Mouse (Mus musculus) ES-E14 (cell line): ENCODE data around the gene Adgrd1. TPM values are rescaled to one million over a fixed set of nuclear protein-coding genes. Genes with fewer than 3 reads are reported as not detected.

Experiments
- DNase-seq: peaks from one replicate; pipeline ENCODE4 v3.0.0-alpha.2; 2013; ENCODE audit warnings: low read depth, low spot score
- H3K27ac ChIP-seq: 2 replicates; pipeline ENCODE4 v1.5.1; 2012; ENCODE audit warnings: low read depth, mild to moderate bottlenecking, low read length, moderate library complexity, mixed read lengths; ENCODE audit not compliant: poor library complexity, insufficient read depth, severe bottlenecking
- H3K36me3 ChIP-seq: 2 replicates; pipeline ENCODE4 v1.6.1; 2012; ENCODE audit warnings: mild to moderate bottlenecking, low read length, moderate library complexity, mixed read lengths; ENCODE audit not compliant: control insufficient read depth, poor library complexity, insufficient read depth, severe bottlenecking
- H3K4me1 ChIP-seq, 2 experiments: fragments of 150-350 bp in 1 of 2; sonication (generic) in 1 of 2; 2 replicates each; pipeline ENCODE4 v1.6.1; 2012; ENCODE audit warnings: low read length in 2 of 2, mild to moderate bottlenecking in 1 of 2, mixed read lengths in 1 of 2; ENCODE audit not compliant: control insufficient read depth in 2 of 2, insufficient read depth in 2 of 2, poor library complexity in 1 of 2
- H3K4me3 ChIP-seq, 2 experiments: fragments of 150-350 bp in 1 of 2; sonication (generic) in 1 of 2; 2 replicates each; pipeline ENCODE4 v1.5.1; 2012; ENCODE audit warnings: low read length in 2 of 2, low read depth in 1 of 2, mild to moderate bottlenecking in 1 of 2, mixed read lengths in 1 of 2; ENCODE audit not compliant: insufficient read depth in 1 of 2, poor library complexity in 1 of 2, severe bottlenecking in 1 of 2
- H3K9ac ChIP-seq: 2 replicates; pipeline ENCODE4 v1.6.1; 2012; ENCODE audit warnings: low read depth, mild to moderate bottlenecking, low read length, mixed read lengths; ENCODE audit not compliant: poor library complexity, insufficient read depth, severe bottlenecking
- H3K9me3 ChIP-seq: fragments of 150-350 bp; sonication (generic); 2 replicates; pipeline ENCODE4 v1.6.1; 2012; ENCODE audit warnings: low read depth, mild to moderate bottlenecking, low read length; ENCODE audit not compliant: control insufficient read depth, insufficient read depth
- CHD2 ChIP-seq: IDR thresholded peaks from 2 replicates; pipeline ENCODE4 v1.6.1; 2014; ENCODE audit warnings: mild to moderate bottlenecking, low read depth, low read length, inconsistent platforms
- HCFC1 ChIP-seq: IDR thresholded peaks from 2 replicates; pipeline ENCODE4 v1.6.1; 2012; ENCODE audit warnings: low read length, inconsistent platforms, borderline replicate concordance; ENCODE audit not compliant: insufficient read depth
- MAFK ChIP-seq: IDR thresholded peaks from 2 replicates; pipeline ENCODE4 v1.6.1; 2014; ENCODE audit warnings: mild to moderate bottlenecking, low read depth, low read length, inconsistent platforms; ENCODE audit not compliant: insufficient read depth
- ZC3H11A ChIP-seq: IDR thresholded peaks from 2 replicates; pipeline ENCODE4 v1.6.1; 2012; ENCODE audit warnings: low read depth, mild to moderate bottlenecking, inconsistent platforms, low read length, borderline replicate concordance
- ZNF384 ChIP-seq: IDR thresholded peaks from 2 replicates; pipeline ENCODE4 v1.6.1; 2012; ENCODE audit warnings: low read depth, low read length, inconsistent platforms
- in situ Hi-C, 2 experiments: fragments of 600-800 bp; cut with MboI; formaldehyde crosslinking; loops; one replicate each; pipeline ENCODE4 v1.15.1; 2025; ENCODE audit warnings: low sequenced_read_pairs in 2 of 2, inconsistent platforms in 1 of 2; ENCODE audit not compliant: unreplicated experiment in 2 of 2
- total RNA-seq: library from RNA; depleted of rRNA; stranded (reverse); fragments of 300-350 nt; gene quantifications from 2 replicates; pipeline ENCODE4 v1.2.3, GENCODE M21; 2012

The Adgrd1 gene
- total RNA-seq, 1 experiment = 1.1 TPM

DNA sequence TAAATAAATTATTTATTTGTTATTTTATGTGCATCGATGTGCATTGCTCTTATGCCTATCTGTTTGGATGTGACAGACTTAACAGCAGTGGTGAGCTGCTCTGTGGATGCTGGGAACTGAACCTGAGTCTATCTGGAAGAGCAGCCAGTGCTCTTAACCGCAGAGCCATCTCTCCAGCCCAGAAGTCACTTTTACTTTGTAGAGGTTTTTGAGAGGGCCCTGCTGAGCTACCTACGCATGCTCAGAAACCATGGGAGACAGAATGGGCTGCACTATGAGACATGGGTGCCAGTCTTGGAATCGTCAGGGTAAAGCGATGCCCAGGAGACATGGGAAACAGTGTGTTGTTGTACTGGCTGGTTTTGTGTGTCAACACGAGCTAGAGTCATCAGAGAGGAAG, 20.5 kb upstream of the Adgrd1 start:
- TF ChIP-seq HCFC1 (no peak), ZC3H11A (no peak), MAFK (no peak), CHD2 (no peak), ZNF384 (no peak)
- H3K36me3 ChIP-seq = no peaks in the 10 kb centered on the region
- H3K9me3 ChIP-seq = no peaks in the 10 kb centered on the region
- in situ Hi-C loops = no loop called here
- no peak for DNase-seq
- no peak overlapping the region for H3K4me3 ChIP-seq
- H3K9ac ChIP-seq = no peak overlapping the region
- no peak overlapping the region for H3K27ac ChIP-seq
- H3K4me1 ChIP-seq = peaks cover 4 to 18% of the 10 kb centered on the region in 2 experiments; a peak in 2 of 4 replicates

DNA sequence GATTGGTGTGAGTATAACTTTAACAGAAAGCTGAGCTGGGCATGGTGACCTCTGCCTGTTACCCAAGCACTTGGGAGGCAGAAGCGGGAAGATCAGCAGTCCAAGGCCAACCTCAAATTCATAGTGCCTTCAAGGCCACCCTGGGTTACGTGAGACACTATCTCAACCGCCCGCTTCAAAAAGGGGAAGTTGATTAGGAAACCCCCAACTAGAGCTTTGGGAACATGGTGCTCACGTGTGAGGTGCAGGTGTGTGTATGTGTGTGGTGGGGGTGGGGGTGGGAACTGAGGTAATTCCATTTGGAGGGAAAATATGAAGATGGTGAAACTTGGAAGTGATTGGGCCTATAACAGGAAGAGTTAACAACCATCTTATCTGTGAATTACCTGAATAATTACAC, 19.3 kb upstream of the Adgrd1 start:
- Histone ChIP-seq H3K9me3 (no peaks in the 10 kb centered on the region), H3K9ac (no peak overlapping the region), H3K4me3 (no peak overlapping the region), H3K36me3 (no peaks in the 10 kb centered on the region), H3K4me1 (peaks cover 4 to 21% of the 10 kb centered on the region in 2 experiments; a peak in 2 of 4 replicates), H3K27ac (no peak overlapping the region)
- TF ChIP-seq HCFC1 (no peak), ZC3H11A (no peak), MAFK (no peak), ZNF384 (no peak)
- no peak for DNase-seq
- in situ Hi-C loops = no loop called here

DNA sequence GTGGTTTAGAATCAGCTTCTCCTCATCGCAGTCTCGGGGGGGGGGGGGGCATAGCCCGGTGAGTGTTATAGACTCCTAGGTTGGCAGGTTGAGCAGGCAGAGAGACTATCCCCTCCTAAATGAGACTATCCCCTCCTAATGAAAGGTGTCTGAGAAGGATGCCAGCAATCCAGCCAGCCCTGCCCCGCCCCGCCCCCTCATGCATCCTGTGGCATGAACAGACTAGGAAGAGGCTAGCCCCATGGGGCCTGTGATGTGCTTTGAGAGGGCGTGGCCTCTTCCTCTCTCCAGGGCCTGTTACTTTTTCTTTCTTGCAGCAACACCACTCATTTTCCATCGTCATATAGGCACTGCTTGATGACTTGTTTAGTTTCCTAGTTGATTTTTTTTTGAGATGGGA, 15.0 kb upstream of the Adgrd1 start:
- peaks cover 0 to 5% of the 10 kb centered on the region in 2 experiments; a peak in 1 of 4 replicates for H3K4me1 ChIP-seq
- H3K9ac ChIP-seq = no peak overlapping the region
- H3K27ac ChIP-seq = no peak overlapping the region
- no peaks in the 10 kb centered on the region for H3K9me3 ChIP-seq
- H3K36me3 ChIP-seq = no peaks in the 10 kb centered on the region
- DNase-seq = no peak
- TF ChIP-seq HCFC1 = no peak
- TF ChIP-seq CHD2 = no peak
- no peak for TF ChIP-seq MAFK
- no peak for TF ChIP-seq ZC3H11A
- TF ChIP-seq ZNF384 = no peak
- no peak overlapping the region for H3K4me3 ChIP-seq
- in situ Hi-C loops = no loop called here

DNA sequence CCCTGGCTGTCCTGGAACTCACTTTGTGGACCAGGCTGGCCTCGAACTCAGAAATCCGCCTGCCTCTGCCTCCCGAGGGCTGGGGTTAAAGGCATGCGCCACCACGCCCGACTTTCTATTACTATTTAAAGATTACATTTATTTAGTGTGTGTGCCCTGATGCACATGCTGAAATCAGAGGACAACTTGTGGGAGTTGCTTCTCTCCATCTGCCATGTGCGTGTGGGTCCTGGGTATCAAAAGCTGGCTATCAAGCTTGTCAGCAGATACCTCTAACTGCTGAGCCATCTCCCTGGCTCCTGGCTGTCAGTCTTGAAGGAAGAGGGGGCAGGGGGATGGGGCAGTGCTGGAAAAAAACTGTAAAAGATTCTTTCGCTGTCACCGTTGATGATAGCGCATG, 11.4 kb upstream of the Adgrd1 start:
- H3K4me1 ChIP-seq = peaks cover 0 to 5% of the 10 kb centered on the region in 2 experiments; a peak in 1 of 4 replicates
- TF ChIP-seq HCFC1 = no peak
- no peak for TF ChIP-seq MAFK
- no peak for TF ChIP-seq ZNF384
- TF ChIP-seq ZC3H11A = no peak
- TF ChIP-seq CHD2 = no peak
- in situ Hi-C loops = no loop called here
- no peak overlapping the region for H3K27ac ChIP-seq
- H3K9me3 ChIP-seq = no peaks in the 10 kb centered on the region
- H3K4me3 ChIP-seq = no peak overlapping the region
- DNase-seq = no peak
- no peak overlapping the region for H3K9ac ChIP-seq
- H3K36me3 ChIP-seq = no peaks in the 10 kb centered on the region
